Mouse (Mus musculus) inflammation-experienced regulatory T-cells, adult 16 weeks (primary cell): ENCODE data around the gene Chga. TPM values are rescaled to one million over a fixed set of nuclear protein-coding genes. Genes with fewer than 3 reads are reported as not detected.

Experiments
- polyA plus RNA-seq: library from polyadenylated mRNA; unstranded; fragments of 100-300 nt; shearing (Covaris generic); gene quantifications from one replicate; pipeline ENCODE4 v1.2.1, GENCODE M21; 2017

Chga gene
- polyA plus RNA-seq = not detected

GRCm38 (mm10) chr12:102554721-102555516 is at the start of gene Chga:
Chga (plus strand) TSS chr12:102554969.

Other genes starting within 250 kb of the Chga start
- 20.1 TPM for gene Lgmn, start 115.2 kb upstream of the Chga start, polyA plus RNA-seq
- 45.4 TPM for gene Golga5, start 85.8 kb upstream of the Chga start, polyA plus RNA-seq
- 41.2 TPM for gene Itpk1, start 150.0 kb downstream of the Chga start, polyA plus RNA-seq
- gene Moap1, start 188.7 kb downstream of the Chga start, polyA plus RNA-seq = 8.1 TPM
- 10.4 TPM for gene Tmem251, start 188.8 kb downstream of the Chga start, polyA plus RNA-seq
- gene Gm28051, start 202.8 kb downstream of the Chga start, polyA plus RNA-seq = not detected
- 27.9 TPM for gene Gon7, start 202.8 kb downstream of the Chga start, polyA plus RNA-seq
- gene Ubr7, start 203.0 kb downstream of the Chga start, polyA plus RNA-seq = 38.1 TPM
- 8.8 TPM for gene Gm20604, start 203.7 kb downstream of the Chga start, polyA plus RNA-seq